Mouse (Mus musculus) spleen, adult 2 months (tissue): ENCODE data around the gene St13. TPM values are rescaled to one million over a fixed set of nuclear protein-coding genes. Genes with fewer than 3 reads are reported as not detected.

Experiments used
- DNase-seq, 2 experiments: peaks; one replicate each; pipeline versions ENCODE4 v3.0.0 to v3.0.0-alpha.2; 2012 to 2021; ENCODE audit warnings: low spot score in 2 of 2, low read depth in 1 of 2
- H3K27ac ChIP-seq: fragments of 200-500 bp; 2 replicates; pipeline ENCODE4 v1.5.1; 2012; ENCODE audit warnings: low read length, inconsistent platforms; ENCODE audit not compliant: insufficient read depth
- H3K27me3 ChIP-seq: fragments of 200-500 bp; 2 replicates; pipeline ENCODE4 v1.6.1; 2012; ENCODE audit warnings: mild to moderate bottlenecking, moderate library complexity, low read length, inconsistent platforms; ENCODE audit not compliant: control insufficient read depth, insufficient read depth
- H3K36me3 ChIP-seq: fragments of 200-500 bp; 2 replicates; pipeline ENCODE4 v1.6.1; 2012; ENCODE audit warnings: mild to moderate bottlenecking, low read length, inconsistent platforms; ENCODE audit not compliant: control insufficient read depth, insufficient read depth
- H3K4me1 ChIP-seq: fragments of 200-500 bp; 2 replicates; pipeline ENCODE4 v1.6.1; 2011; ENCODE audit warnings: inconsistent platforms; ENCODE audit not compliant: control insufficient read depth, insufficient read depth, insufficient read length
- H3K4me3 ChIP-seq: fragments of 200-500 bp; 2 replicates; pipeline ENCODE4 v1.5.1; 2011; ENCODE audit warnings: mild to moderate bottlenecking, inconsistent platforms; ENCODE audit not compliant: insufficient read depth, insufficient read length; ENCODE audit errors: extremely low read depth
- CTCF ChIP-seq: fragments of 200-500 bp; IDR thresholded peaks from 2 replicates; pipeline ENCODE4 v1.5.1; 2011; ENCODE audit warnings: mild to moderate bottlenecking, inconsistent platforms; ENCODE audit not compliant: insufficient read depth, insufficient read length, insufficient replicate concordance; ENCODE audit errors: extremely low read depth
- POLR2A ChIP-seq: fragments of 200-500 bp; IDR thresholded peaks from 2 replicates; pipeline ENCODE4 v1.6.1; 2011; ENCODE audit warnings: low read depth, low read length, inconsistent platforms
- WGBS: fragments of 180-500 bp; shearing (Covaris S2); methylation state at CpG from one replicate; pipeline ENCODE4 v1.1.7; 2018; 5-methylcytosine and 5-hydroxymethylcytosine counted together
- polyA plus RNA-seq: library from polyadenylated mRNA; depleted of rRNA; stranded (reverse); fragments of >200 nt; gene quantifications from 2 replicates; pipeline ENCODE4 v1.2.3, GENCODE M21; 2012

Gene St13
- polyA plus RNA-seq, 1 experiment: 16.2 TPM

GRCm38 (mm10) chr15:81358943-81359342, 40.9 kb downstream of the St13 start:
- no peak overlapping the region for H3K4me3 ChIP-seq
- H3K27ac ChIP-seq: no peak overlapping the region
- no peaks in the 10 kb centered on the region for H3K27me3 ChIP-seq
- H3K4me1 ChIP-seq: 0 out of 2 replicates have a peak, but pooled peaks cover 3% of the 10 kb centered on the region
- H3K36me3 ChIP-seq: peaks cover under 1% of the 10 kb centered on the region; the same call in 1 of the 2 replicates
- WGBS: 80% methylated on average over 3 of the region's 3 CpGs
- no peak for TF ChIP-seq POLR2A
- no peak for TF ChIP-seq CTCF
- DNase-seq: no peak

- Histone ChIP-seq H3K4me3 (no peak overlapping the region), H3K27ac (no peak overlapping the region), H3K27me3 (no peaks in the 10 kb centered on the region), H3K36me3 (no peaks in the 10 kb centered on the region), H3K4me1 (0 out of 2 replicates have a peak, but pooled peaks cover 3% of the 10 kb centered on the region)
- TF ChIP-seq CTCF: no peak
- TF ChIP-seq POLR2A: no peak
- DNase-seq: no peak
- WGBS: 83% methylated on average over 5 of the region's 5 CpGs
Observed at GRCm38 (mm10) chr15:81356946-81357345, 42.9 kb downstream of the St13 start.

- WGBS: 68% methylated on average over 3 of the region's 3 CpGs
- no peak overlapping the region for H3K4me3 ChIP-seq
- H3K4me1 ChIP-seq: 0 out of 2 replicates have a peak, but pooled peaks cover 3% of the 10 kb centered on the region
- H3K36me3 ChIP-seq: no peaks in the 10 kb centered on the region
- no peak overlapping the region for H3K27ac ChIP-seq
- DNase-seq: peak; percentile 25 to 47
- H3K27me3 ChIP-seq: no peaks in the 10 kb centered on the region
- no peak for TF ChIP-seq CTCF
- TF ChIP-seq POLR2A: no peak
Observed at GRCm38 (mm10) chr15:81355146-81355761, 44.6 kb downstream of the St13 start.

GRCm38 (mm10) chr15:81352638-81353037, 47.2 kb downstream of the St13 start:
- Histone ChIP-seq H3K4me1 (no peaks in the 10 kb centered on the region), H3K27ac (no peak overlapping the region), H3K4me3 (no peak overlapping the region), H3K27me3 (no peaks in the 10 kb centered on the region), H3K36me3 (no peaks in the 10 kb centered on the region)
- DNase-seq: no peak
- no peak for TF ChIP-seq POLR2A
- TF ChIP-seq CTCF: no peak
- 68% methylated on average over 1 of the region's 1 CpGs for WGBS

- Histone ChIP-seq H3K27ac (no peak overlapping the region), H3K27me3 (no peaks in the 10 kb centered on the region), H3K4me3 (no peak overlapping the region), H3K36me3 (no peaks in the 10 kb centered on the region), H3K4me1 (no peaks in the 10 kb centered on the region)
- TF ChIP-seq POLR2A (no peak), CTCF (no peak)
- DNase-seq: no peak
- 86% methylated on average over 1 of the region's 1 CpGs for WGBS
Observed at GRCm38 (mm10) chr15:81350401-81350800, 49.5 kb downstream of the St13 start.

- H3K27ac ChIP-seq: no peak overlapping the region
- H3K4me3 ChIP-seq: no peak overlapping the region
- 92% methylated on average over 2 of the region's 2 CpGs for WGBS
- H3K36me3 ChIP-seq: no peaks in the 10 kb centered on the region
- DNase-seq: no peak
- TF ChIP-seq CTCF (no peak), POLR2A (no peak)
- H3K4me1 ChIP-seq: no peaks in the 10 kb centered on the region
- no peaks in the 10 kb centered on the region for H3K27me3 ChIP-seq
Observed at GRCm38 (mm10) chr15:81348366-81348765, 51.5 kb downstream of the St13 start.

GRCm38 (mm10) chr15:81347466-81347865, 52.4 kb downstream of the St13 start:
- TF ChIP-seq POLR2A: no peak
- TF ChIP-seq CTCF: no peak
- no peaks in the 10 kb centered on the region for H3K27me3 ChIP-seq
- no peak for DNase-seq
- WGBS: 92% methylated on average over 2 of the region's 2 CpGs
- no peaks in the 10 kb centered on the region for H3K4me1 ChIP-seq
- no peak overlapping the region for H3K27ac ChIP-seq
- no peak overlapping the region for H3K4me3 ChIP-seq
- H3K36me3 ChIP-seq: peaks cover 3% of the 10 kb centered on the region
